Mouse (Mus musculus) neutrophil, adult 5-6 weeks (primary cell): ENCODE measurements around the gene Wdr1. TPM values are rescaled to one million over a fixed set of nuclear protein-coding genes. Genes with fewer than 3 reads are reported as not detected.

Experiments
- ATAC-seq: fragments of 151-379, 151-347 bp; 2 replicates; pipeline ENCODE4 v1.8.0; 2017; ENCODE audit warnings: mild to moderate bottlenecking, moderate TSS enrichment; ENCODE audit not compliant: insufficient number of reproducible peaks, poor library complexity, low FRiP score, severe bottlenecking; ENCODE audit errors: extremely low read depth
- total RNA-seq: library from RNA; stranded (forward); fragments of 200-1000 nt; gene quantifications from 2 replicates; pipeline ENCODE4 v1.2.3, GENCODE M21; 2017

The Wdr1 gene
- total RNA-seq, 1 experiment from 2014 or later, result 324 TPM

DNA sequence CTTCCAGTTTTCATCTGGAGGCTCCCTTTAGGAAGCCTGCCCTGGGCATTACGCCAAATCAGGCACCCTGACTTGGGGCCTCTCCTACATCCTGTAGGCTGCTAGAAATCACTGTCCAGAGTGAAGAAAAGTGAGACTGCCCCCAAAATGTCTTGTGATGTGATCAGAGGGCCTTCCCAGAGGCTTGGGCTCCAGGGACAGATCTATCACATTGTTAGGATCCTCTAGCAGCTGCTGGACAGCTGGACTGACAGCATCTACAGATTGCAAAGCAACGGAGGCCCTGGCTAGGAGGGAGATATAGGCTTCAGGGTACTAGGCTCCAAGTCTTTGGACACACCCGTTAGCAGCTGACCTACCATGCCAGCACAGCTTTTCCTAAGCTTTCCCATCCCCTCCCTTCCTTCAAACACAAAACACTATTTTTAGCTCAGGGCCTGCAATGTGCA is 13.5 kb downstream of the Wdr1 start:
- no peak for ATAC-seq

DNA sequence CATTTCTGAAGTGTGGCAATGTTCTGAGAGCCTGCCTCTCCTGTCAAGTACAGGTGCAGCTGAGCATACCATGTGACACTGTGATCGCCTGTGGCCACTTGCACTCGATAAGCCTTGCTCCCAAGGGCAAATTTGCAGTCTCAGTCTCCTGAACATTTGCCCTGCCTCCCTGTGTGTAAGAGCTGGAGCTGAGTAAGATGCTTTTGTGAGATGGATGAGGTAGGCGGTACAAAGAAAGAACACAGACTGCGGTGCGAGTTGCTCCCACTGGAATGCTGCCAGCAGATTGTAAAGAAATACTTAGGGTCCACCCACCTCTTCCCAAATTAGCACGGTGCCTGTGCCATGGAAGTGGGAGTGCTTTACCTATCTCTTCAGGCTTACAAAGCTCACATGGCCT is 15.6 kb downstream of the Wdr1 start:
- no peak for ATAC-seq

DNA sequence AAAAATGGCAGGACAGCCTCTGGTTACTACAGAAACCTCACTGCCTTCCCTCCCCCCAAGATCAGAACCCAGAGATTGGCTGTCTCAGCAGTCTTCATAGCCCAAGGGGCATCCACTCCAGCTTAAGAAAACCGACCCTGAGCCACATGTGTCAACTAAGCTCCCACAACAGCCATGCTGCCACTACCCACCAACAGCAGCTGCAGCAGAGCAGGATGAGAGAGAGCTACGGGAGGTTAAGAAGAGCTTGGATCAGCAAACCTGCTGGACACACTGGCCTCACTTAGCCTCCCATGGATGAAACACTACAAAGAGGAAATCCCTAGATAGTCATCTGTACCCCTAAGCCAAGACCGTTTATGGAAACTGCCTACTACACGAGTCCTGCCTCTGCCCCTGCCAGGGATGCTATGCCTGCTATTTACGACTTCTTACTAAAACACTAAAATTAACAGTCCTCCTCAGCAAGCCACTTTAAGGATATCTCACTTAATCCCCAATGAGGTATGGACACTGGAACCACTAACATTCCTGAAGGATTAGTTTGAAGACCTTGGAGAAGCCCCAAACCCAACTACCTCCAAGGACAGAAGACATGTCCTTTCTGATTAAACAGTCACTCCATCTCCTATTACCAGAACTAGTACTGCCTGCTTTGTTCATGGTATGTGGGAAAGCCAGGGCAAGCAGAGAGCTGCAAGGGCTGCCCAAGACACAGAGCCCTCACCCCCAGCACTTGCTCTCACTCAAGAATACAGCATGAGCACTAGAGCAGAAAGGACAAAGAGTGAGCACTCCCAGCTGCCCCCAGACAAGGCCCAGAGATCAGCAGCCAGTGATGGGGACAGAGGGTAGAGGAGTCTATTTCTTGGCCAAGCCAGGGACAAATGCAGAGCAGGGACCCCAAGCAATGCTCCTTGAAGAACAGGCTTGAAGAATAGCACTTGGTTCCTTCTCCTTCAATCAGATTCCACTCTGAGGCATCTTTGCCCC is 18.3 kb downstream of the Wdr1 start:
- ATAC-seq, result no peak

DNA sequence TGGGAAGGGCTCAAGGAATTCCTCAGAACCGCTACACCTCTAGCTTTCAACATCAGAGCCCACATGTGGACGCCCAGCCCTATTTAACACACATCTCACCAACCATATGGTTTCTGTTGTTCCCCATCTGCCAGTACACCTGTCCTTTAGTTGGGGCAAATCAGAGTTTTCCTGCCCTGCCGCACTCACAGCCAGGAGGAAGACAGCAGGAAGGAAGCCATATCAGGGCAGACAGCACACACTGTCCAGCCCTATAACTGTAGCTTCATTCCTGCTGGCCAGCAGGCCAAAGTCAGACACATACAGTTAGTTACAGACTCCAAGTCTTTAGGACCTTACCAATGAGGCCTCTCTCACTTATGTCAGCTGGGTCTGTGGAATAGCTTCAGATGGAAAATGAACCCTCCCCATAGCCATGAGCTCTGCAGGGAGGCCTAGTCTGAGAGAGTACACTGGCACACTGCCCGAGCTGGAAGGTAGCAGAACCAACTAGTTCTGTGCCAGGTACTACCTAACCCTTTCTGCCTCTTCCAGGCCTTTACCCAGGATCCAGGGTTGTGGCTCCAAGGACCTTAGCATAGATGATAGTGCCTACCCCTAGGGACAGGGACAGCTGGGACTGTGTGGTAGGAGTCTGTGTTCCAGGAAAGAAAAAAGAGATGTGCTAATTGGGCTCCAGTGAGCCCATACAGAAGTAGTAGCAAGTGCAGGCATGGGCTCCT is 19.4 kb downstream of the Wdr1 start:
- no peak for ATAC-seq

DNA sequence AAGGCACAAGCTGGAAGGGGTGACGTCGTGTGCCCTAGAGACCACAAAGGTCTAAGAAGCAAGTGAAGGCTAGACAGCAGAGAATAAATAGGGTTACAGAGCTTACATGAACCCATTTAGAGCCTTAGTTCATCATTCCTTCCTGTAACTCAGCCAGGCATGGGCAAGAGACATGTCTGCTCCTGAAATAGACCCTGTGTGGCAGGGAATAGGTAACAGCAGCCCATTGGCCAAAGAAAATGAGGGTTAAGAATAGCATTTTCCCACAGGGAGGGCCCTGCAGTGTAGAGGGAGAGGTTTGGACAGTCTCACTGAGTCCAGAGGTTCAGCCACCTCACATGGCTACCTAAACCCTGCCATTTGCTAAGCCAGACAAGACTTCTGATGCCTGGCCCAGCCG is 21.3 kb downstream of the Wdr1 start:
- no peak for ATAC-seq

DNA sequence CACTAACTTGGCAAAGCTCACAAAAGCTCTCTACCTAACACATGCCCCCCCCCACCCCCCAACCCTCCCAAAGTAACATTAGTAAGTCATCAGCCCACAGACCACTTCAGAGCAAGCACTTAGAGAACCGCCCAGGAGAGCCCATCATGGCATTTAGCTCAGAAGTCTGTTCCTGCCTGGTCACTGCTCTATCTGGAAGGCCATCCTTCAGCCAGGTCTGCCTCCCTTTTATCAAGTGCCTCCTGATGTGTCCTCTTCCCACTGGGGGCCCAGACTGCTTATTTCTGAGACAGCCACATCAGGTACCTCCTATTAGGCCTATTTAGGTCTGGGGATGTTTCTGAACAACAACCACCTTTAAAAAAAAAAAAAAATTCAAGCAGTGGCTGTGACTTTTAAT is 22.1 kb downstream of the Wdr1 start:
- ATAC-seq, result no peak

DNA sequence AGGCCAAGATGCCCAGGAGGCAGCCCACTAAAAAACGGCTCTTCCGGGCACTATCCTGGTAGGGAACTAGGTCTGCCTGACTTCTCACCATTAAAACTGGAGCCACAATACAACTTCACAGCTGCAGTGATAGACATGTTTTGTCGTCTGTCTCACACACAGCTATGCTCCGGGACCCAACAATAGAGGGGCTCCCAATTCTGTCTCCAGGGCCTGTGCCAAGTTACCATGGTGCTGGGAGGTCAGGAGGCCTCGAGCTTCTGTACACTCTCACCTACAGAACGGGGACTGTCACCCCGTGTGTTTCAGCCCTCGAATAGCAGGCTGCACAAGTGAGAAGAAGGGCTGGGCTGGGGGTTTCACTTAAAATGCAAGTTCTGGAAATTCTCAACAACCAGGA is 24.5 kb downstream of the Wdr1 start:
- no peak for ATAC-seq

DNA sequence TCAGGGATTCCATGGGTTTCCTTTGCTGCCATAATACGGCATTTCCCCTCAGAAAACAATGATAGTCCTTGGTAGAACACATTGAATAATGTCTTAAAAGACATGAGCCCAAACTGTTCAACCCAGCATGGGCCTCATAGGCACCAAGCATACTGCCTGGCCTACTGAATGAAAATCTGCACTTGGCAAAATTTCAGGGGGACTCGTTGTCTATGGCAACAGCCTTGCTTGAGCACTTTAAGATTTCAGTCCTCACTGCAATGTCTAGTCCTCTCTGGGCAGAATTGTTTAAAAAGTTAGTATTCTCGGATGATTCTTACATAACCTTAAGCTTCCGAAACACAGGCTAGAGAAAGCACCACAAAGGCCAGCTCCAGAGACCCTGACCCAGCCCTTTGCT is 25.2 kb downstream of the Wdr1 start:
- ATAC-seq, result no peak

DNA sequence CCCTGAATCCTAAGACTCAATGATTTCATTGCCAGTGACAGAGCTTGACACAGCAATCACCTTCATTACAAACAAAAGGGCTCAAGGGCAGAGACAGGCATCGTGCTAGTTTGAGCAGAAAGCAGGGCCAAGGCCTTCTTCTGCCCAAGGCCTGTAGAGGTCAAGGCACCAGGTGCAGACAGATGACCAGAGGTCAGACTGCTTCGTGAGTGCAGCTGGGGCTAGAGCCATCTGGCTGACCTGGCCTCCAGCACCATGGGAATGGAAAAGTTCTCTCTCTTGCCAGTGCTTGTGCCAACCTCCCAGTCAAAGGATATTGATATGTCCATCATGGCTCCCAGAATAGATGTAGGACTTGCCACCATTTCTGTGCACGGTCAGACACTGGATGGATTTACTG is 26.2 kb downstream of the Wdr1 start:
- no peak for ATAC-seq

DNA sequence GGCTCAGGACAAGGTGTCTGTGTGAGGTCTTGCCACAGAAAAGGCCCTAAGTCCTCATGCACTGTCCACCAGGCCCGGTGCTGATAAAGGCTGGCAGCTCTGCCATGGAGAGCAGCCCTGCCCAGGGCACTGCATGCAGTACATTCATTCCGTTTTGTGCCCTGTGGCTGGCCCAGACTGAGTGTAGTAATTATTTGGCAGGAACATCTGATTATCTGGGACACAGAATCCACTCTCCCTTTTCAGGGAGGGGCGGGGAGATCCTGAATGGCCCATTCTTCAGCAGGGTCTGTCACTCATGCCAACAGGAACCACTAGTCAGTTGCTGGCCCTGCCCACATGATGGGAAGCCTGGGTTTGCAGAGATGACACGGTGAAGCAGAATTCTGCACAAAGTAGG is 30.9 kb downstream of the Wdr1 start:
- no peak for ATAC-seq

DNA sequence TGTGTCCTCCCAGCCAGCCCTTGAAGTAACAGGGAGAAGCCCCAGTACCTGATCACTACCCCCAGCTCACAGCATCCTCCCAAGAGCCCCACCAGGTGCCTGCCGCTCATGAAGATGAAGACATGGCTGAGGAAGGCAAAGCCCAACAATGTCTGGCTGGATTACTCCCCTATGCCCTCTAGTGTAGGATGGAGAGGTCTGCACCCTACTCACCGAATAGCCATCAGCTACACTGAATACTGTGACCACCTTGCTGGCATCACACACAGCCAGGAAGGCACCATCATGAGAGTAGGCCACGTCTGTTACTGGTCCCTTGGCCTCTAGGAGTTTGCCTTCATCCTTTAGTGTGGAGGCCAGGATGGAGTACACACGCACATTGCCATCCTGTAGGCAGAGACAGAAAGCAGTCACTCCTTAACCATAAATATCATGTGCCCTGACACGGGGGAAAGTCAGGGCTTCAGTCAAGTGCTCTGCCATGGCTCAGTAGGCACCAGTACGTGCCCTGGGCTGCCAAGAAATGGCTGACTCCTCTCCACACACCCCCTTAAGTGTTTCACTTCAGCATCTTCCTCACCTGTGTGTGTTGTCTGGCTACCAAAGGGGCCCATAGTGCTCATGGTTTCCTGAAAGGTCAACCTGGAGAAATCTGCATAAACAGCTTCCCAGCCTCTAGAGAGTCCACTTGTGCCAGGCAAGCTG is 33.1 kb downstream of the Wdr1 start:
- 0 out of 2 replicates have a peak, but pooled peaks have one; percentile 17 for ATAC-seq

DNA sequence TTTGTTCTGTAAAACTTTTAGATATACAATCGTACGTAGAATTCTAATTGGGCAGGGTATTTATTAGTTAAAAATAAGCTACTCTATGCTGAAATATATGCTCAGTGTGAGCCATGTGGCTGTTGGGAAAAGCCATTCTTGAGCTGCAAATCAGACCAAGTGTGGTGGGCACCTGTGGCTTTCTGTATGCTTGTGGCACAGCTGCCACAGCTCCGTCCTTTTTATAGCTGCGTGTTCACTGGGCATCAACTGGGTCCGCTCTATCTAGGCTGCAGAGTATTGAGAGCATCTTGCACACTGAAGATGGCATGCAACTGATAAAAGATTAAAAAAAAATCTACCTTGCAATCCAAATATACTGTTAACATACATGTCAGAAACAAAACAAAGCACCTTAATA is 40.0 kb downstream of the Wdr1 start:
- ATAC-seq, result no peak

DNA sequence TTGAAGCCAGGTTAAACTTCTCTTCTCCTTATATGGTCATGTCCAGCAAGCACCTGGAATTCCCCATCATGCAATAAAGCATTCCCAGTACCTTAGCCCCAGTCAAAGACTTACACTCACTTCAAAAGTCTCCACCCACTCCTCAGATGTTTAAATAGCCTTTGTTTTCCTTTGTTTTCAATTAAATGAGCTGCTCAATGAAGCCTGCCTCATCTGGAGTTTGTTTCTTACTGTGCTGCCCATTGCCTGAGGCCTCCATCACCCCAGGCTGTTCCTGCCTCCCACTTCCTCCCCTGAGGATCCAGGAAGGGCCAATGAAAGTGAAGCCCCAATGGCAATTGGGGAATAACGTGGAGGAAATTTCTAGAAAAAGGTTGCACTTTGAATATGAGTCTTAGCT is 42.2 kb downstream of the Wdr1 start:
- ATAC-seq, result no peak

DNA sequence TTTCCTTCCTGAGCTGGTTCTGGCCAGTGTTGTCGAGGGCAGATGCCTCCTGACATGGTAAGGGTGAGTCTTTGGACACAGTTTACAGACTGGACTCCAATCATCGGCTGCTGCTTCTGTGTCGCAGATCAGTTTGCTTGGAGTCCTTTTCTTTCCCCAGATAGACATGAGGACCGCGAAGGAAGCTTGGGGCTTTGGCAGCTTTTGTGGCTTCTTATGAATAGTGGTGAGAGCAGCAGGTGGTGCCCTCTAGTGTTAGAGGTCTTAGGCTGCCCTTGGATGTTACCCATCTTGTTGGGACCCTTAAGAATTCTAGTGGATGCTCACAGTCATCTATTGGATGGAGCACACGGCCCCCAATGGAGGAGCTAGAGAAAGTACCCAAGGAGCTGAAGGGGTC is 46.8 kb downstream of the Wdr1 start:
- ATAC-seq, result 0 out of 2 replicates have a peak, but pooled peaks have one; percentile 34

DNA sequence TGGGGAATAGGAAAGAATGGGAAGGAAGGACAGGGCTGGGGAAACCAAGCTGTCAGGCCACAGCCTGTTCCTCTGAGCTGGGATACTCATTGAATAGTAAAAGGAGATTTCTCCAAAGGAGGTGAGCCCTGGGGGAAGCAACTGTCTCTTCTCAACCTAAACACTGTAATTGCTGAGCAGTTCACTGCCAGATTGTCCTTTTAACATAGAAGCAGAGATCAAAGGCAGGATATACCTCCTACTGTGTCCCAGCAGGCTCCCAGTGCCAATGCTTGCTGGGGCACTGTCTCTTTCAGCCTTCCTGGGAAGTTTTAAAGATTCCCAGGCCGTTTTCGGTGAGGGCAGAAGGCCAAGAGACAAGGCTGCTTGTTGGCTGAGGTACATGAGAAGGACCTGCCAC is 50.0 kb downstream of the Wdr1 start:
- ATAC-seq, result no peak

DNA sequence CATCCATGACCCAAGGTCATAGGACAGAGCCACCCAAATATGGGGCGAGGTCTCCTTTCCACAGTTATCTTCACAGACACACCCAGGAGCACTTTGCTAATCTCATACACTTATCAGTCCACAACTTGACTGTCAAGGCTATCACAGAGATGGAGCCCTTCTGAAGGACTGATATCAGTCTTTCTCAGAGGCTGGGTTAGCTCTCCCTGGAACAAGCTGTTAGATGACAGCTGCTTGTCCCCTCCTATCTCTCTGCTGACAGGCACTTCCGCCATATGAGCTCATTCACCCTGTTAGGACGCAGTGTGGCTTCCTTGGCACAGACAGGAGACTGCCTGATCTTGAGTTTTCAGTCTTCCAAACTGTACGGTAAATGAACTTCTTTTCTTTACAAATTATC is 53.5 kb downstream of the Wdr1 start:
- no peak for ATAC-seq

DNA sequence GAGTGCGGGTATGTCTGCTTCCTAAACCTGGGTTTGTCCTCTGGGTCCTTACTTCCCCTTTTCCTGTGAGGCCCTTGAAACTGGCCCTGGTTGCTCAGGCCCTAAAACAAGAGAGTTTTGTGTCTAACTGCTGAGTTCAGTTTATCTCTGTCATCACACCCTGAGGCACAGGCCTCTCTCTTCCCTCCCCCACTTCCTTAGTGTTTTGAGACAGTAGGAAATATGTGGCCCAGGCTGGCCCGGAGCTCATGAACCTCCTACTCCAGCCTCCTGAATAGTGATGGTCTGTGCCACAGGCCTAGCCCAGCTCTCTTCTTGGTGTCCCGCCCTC is 57.6 kb downstream of the Wdr1 start:
- peak; percentile 64 for ATAC-seq

DNA sequence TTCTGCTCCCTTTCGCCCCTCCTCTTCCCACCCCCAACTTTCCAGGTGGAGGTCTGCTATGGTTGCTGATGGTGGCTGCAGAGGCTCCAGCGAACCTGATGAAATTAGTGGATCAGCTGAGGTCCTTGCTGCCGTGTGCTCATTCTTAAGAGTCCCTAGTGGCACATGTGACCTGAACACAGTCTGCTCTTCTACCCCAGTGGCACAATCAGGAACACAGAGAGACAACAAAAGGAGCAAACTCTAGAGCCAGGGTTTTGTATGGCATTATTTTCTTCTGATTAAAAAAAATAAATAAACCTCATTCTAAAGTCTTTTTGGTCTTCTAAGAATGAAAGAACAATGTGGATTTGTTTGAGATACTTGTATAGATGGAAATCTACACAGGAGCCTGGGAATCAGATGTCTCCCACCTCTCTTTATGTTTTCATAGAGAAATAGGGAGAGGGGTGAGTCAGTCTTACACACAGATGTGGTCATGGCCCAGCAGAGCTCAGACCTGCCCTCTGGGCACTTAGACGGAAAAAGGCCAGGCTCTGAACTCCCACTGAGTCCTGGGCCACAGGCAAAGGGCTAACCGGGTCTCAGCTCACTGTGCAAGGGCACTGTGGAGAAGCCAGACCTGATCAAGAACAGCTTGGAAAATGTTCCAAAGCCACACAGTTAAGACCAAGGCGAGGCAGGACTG is 58.1 kb downstream of the Wdr1 start:
- ATAC-seq, result no peak

DNA sequence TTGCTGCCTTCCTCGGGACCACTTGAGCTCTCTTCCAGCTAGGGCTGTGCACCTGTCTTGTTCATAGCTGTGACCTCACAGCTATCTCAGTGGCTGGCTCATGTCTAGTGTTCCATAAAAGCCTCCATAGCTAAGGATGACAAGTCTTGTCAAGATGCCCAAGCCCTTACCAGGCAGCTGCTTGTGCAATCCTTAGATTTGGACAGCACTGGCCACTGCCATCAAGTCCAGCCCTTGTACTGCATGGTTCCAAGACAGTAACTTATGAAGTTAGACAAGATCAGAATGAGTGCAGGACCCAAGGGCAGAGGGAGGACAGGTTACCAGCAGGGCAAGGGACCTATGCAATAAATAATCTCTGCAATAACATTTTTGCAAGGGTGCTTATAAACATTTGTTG is 58.9 kb downstream of the Wdr1 start:
- no peak for ATAC-seq
